Mouse (Mus musculus): ENCODE data around the gene Ranbp3l. TPM values are rescaled to one million over a fixed set of nuclear protein-coding genes. Genes with fewer than 3 reads are reported as not detected.
A peak's percentile ranks its signal among the peaks of the same experiment; 100 is the strongest.
"Not testable (repeated sequence)": the region's sequence is repeated elsewhere in the genome, so short reads cannot be mapped to it uniquely, and the experiment has no call there.

Ranbp3l gene
- total RNA-seq, 2 experiments from 2014 or later = 7.8 to 11.8 TPM

DNA sequence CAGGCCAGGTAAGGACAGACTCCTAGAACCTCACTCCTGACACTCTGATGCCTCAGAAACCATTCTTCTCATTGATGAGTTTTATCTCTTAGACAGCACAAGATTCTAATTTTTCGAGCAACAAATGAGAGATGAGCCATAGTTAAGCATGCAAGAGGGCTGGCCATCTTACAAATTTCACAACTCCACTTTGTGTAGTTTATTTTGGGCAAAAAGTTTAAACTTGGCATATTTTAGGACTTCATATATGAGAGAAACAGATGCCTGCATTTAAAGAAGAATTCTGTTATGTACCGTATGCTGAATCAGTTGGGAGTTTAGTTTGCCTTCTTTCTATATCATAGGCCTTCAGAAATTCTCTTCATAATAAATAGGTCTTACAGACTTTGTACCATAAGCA lies 35.0 kb downstream of the Ranbp3l start:
- H3K27ac ChIP-seq = no peak overlapping the region
- no peak for TF ChIP-seq CTCF (conservative IDR thresholded peaks at IDR 0.05)
- no peak for DNase-seq (ENCODE audit: low spot score in 2 of 2)
- H3K4me3 ChIP-seq = no peak overlapping the region

- Histone ChIP-seq H3K4me3 (no peak overlapping the region), H3K27ac (no peak overlapping the region)
- DNase-seq (ENCODE audit: low spot score in 2 of 2) = no peak
- no peak for TF ChIP-seq CTCF (conservative IDR thresholded peaks at IDR 0.05)
These were observed 41.4 kb downstream of the Ranbp3l start for GRCm38 (mm10) chr15:9009196-9009595.

- no peak overlapping the region for H3K27ac ChIP-seq
- no peak overlapping the region for H3K4me3 ChIP-seq
- no peak for DNase-seq (ENCODE audit: low spot score in 2 of 2)
- no peak for TF ChIP-seq CTCF (conservative IDR thresholded peaks at IDR 0.05)
These were observed 46.8 kb downstream of the Ranbp3l start for GRCm38 (mm10) chr15:9014541-9014940.

- not testable (repeated sequence) for H3K4me3 ChIP-seq; DNase-seq (ENCODE audit: low spot score in 2 of 2); H3K27ac ChIP-seq
These were observed 47.7 kb downstream of the Ranbp3l start for GRCm38 (mm10) chr15:9015496-9015895.

GRCm38 (mm10) chr15:9055704-9056103 lies 88.0 kb downstream of the Ranbp3l start:
- Histone ChIP-seq H3K27ac (no peak overlapping the region), H3K4me3 (no peak overlapping the region)
- no peak for DNase-seq (ENCODE audit: low spot score in 2 of 2)
- TF ChIP-seq CTCF (conservative IDR thresholded peaks at IDR 0.05) = peak; percentile 68

GRCm38 (mm10) chr15:9059856-9060255 lies 92.1 kb downstream of the Ranbp3l start:
- Histone ChIP-seq H3K27ac (no peak overlapping the region; the same call in 1 of the 2 replicates), H3K4me3 (no peak overlapping the region)
- TF ChIP-seq CTCF (conservative IDR thresholded peaks at IDR 0.05) = peak; percentile 39
- no peak for DNase-seq (ENCODE audit: low spot score in 2 of 2)

- peak overlapping the region; percentile 72 for H3K27ac ChIP-seq
- TF ChIP-seq CTCF (conservative IDR thresholded peaks at IDR 0.05) = no peak
- no peak overlapping the region for H3K4me3 ChIP-seq
- DNase-seq (ENCODE audit: low spot score in 2 of 2) = peak; percentile 48 to 73
These were observed 93.6 kb downstream of the Ranbp3l start for GRCm38 (mm10) chr15:9061150-9061882.

GRCm38 (mm10) chr15:9068881-9069280 lies 101.1 kb downstream of the Ranbp3l start:
- Histone ChIP-seq H3K4me3 (no peak overlapping the region), H3K27ac (no peak overlapping the region)
- TF ChIP-seq CTCF (conservative IDR thresholded peaks at IDR 0.05) = no peak
- no peak for DNase-seq (ENCODE audit: low spot score in 2 of 2)

GRCm38 (mm10) chr15:9070353-9070752 lies 102.6 kb downstream of the Ranbp3l start:
- peak overlapping the region; percentile 90 for H3K4me3 ChIP-seq
- H3K27ac ChIP-seq = peak overlapping the region; percentile 92
- no peak for DNase-seq (ENCODE audit: low spot score in 2 of 2)
- TF ChIP-seq CTCF (conservative IDR thresholded peaks at IDR 0.05) = no peak

DNA sequence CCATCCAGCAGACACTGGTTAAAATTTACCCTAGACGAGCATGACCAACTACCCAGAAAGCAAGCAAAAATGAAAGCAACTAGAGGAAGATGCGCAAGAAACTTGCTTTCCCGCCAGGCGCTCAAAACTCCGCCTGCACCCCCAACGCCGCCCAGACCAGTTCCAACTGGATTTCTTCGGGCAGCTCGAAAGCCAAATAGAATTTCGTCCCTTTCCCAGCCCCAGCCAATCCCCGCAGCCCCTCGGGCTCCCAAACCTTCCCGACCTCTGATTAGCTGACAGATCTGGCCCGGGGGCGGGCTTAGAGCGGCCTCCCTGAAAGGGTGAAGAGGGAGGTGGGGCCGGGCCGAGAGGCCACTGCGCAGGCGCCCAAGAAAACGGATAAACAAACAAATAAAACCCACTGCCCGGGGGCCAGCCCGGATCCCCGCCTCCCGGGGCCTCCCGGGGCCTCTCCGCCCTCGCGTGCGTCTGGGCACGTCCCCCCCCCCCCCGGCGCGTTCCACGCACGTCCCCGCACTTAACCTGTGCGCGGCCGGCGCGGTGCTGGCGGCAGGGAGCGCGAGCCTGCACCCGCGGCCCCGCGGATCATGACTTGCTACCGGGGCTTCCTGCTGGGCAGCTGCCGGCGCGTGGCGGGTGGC lies 103.3 kb downstream of the Ranbp3l start, which contains the start of gene Nadk2:
Gene Nadk2, plus strand, starts transcription at position 349 of the 644 bp plus-strand sequence.
- DNase-seq (ENCODE audit: low spot score in 2 of 2) = peak; percentile 97 to 98
- H3K4me3 ChIP-seq = peak within 1 kb of the TSS; percentile 90
- no peak for TF ChIP-seq CTCF (conservative IDR thresholded peaks at IDR 0.05)
- peak within 1 kb of the TSS; percentile 92 for H3K27ac ChIP-seq

- Histone ChIP-seq H3K4me3 (peak overlapping the region; percentile 90), H3K27ac (peak overlapping the region; percentile 92)
- TF ChIP-seq CTCF (conservative IDR thresholded peaks at IDR 0.05) = no peak; the same call in 1 of the 2 replicates
- DNase-seq (ENCODE audit: low spot score in 2 of 2) = peak in 1 of 2 experiments; percentile 30
These were observed 104.1 kb downstream of the Ranbp3l start for GRCm38 (mm10) chr15:9071556-9072544.

- peak overlapping the region; percentile 90 for H3K4me3 ChIP-seq
- DNase-seq (ENCODE audit: low spot score in 2 of 2) = no peak
- peak overlapping the region; percentile 92; the same call in 1 of the 2 replicates for H3K27ac ChIP-seq
- no peak for TF ChIP-seq CTCF (conservative IDR thresholded peaks at IDR 0.05)
These were observed 104.9 kb downstream of the Ranbp3l start for GRCm38 (mm10) chr15:9072630-9073029.

Measured in layer of hippocampus, adult 2 months (tissue).